Mouse (Mus musculus): ENCODE results near the gene Spock1.
"Not testable (repeated sequence)": the region's sequence is repeated elsewhere in the genome, so short reads cannot be mapped to it uniquely, and the experiment has no call there.

Spock1 gene

DNA sequence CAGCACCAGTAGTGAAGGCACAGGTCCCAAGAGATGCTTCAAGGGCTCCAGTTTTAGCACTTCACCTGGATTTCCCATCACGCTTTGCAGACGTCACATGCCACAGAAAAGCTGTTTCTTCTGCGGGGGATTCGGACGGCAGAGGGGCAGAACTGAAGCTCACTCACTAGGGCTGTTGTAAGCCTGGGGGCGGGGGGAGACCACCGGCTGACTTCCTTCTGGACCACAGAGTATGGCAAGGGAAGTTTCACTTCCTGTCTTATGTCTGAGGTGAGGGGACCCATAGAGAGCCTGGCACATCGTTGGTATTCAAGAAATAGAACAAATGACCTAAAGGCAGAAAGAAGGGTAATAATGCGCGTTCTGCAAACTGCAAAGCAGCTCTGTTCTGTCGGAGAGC lies 392.4 kb downstream of the Spock1 start:
- DNase-seq (ENCODE audit: extremely low read depth, low read depth), result no peak

DNA sequence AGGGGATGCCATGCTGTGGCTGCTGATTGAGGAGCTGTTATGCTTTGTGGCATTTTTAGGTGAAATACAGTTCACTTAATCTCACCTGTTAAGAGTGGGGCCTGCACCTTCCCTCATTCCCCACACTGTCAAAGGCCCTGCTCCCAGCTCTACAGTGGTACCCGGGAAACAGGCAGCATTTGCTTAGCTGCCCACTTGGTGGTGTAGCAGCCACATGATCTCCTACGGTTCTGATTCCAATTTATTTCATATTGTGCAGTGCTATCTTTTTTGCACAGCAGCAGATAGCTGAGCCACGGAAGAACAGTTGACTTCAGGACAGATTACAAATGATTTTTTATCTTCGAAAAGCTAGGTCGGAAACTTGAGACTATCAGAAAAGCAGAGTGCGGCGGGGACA lies 406.6 kb downstream of the Spock1 start:
- DNase-seq (ENCODE audit: extremely low read depth, low read depth), result no peak

GRCm38 (mm10) chr13:57496778-57497177 lies 411.4 kb downstream of the Spock1 start:
- no peak for DNase-seq (ENCODE audit: extremely low read depth, low read depth)

GRCm38 (mm10) chr13:57494838-57495237 lies 413.3 kb downstream of the Spock1 start:
- DNase-seq (ENCODE audit: extremely low read depth, low read depth), result no peak

DNA sequence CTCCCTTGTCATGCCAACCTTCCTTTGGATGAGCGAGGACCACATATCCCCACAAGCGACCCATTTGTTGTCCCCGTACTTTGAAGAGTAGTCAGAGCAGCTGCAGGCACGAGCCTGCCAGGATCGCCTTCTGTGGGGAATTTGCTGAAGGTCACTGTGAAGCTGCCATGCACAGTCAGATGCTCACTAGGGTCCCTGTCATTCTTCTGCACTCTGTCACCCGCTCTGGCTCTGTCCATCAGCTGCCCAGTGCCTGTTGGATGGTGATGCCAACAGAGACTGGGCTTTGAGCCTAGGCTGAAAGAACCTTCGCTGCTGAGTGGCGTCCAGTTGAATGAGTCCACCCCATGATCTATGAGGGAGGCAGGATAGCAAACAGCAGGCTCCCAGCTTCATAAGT lies 419.2 kb downstream of the Spock1 start:
- no peak for DNase-seq (ENCODE audit: extremely low read depth, low read depth)

DNA sequence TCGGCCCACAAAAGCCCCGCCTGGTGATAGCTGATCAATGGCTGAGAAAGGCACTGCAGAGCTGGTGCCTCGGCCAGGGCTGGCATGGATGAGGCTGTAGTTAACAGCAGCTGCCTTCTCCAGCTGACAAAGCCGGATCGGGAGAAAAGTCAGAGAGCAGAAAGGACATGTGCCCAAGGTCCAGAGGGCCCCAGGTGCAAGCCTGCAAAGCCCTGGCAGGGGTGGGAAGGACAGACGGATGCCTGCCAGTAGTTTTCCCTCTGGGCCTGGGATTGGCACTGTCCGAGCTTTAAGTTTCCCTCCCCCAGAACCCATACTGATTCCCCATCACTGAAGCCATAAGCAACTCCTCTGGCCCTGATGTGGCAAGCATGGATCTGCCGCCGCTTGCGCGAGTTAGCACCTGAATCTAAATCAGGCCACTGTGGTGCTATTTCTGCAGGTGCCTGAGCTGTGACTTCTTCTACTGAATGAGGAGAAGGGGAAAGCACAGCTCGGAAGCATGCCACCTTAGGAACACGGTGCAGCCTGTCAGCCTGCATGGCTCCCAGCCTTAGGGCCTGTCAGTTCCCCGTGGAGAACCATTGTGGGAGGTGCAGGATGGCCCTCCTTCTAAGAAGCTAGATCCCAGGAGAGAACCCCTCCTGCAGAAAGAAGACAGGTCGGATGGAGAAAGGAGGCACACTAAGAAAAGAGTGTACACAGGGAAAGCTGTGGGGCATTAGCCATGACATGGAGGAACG lies 423.5 kb downstream of the Spock1 start:
- DNase-seq (ENCODE audit: extremely low read depth, low read depth), result no peak

GRCm38 (mm10) chr13:57476700-57477099 lies 431.4 kb downstream of the Spock1 start:
- no peak for DNase-seq (ENCODE audit: extremely low read depth, low read depth)

DNA sequence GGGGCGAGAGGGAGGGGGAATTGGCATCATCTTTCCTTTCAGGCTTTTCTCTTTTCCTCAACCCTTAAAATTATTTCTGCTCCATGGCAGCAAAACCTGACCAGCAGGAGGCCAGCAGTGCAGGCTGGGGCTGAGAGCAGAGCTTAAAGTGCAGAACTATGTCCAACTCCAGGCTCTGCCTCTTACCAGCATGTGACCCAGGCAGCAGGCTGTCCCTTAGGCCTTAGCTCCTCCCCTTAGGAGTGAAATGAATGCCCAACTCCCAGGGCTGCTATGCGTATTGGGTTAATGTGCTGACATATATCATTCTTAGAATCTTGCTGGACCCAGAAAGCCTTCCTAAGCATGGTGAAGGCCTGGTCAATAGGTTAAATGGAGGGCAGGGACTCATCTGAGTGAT lies 434.1 kb downstream of the Spock1 start:
- no peak for DNase-seq (ENCODE audit: extremely low read depth, low read depth)

DNA sequence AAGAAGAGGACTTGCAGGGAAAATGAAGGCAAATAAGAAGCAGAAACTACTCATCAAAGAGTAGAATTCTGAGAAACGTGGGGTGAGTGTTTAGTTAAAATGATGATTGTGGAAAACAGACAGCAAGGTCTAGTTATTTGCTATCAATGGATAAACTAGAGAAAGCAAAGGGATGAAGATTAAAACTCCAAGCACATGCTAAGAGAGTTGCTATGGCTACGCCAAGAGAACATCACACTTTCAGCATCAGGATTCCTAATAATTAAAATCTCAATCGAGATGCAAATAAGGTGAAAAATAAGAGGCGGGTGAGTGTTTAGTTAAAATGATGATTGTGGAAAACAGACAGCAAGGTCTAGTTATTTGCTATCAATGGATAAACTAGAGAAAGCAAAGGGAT lies 437.2 kb downstream of the Spock1 start:
- DNase-seq (ENCODE audit: extremely low read depth, low read depth), result not testable (repeated sequence)

- DNase-seq (ENCODE audit: extremely low read depth, low read depth), result no peak
Measured at GRCm38 (mm10) chr13:57459978-57460377, 448.2 kb downstream of the Spock1 start.

- no peak for DNase-seq (ENCODE audit: extremely low read depth, low read depth)
Measured at GRCm38 (mm10) chr13:57450189-57450821, 457.8 kb downstream of the Spock1 start.

GRCm38 (mm10) chr13:57448906-57449305 lies 459.2 kb downstream of the Spock1 start:
- DNase-seq (ENCODE audit: extremely low read depth, low read depth), result no peak

- no peak for DNase-seq (ENCODE audit: extremely low read depth, low read depth)
Measured at GRCm38 (mm10) chr13:57444977-57445376, 463.2 kb downstream of the Spock1 start.

- no peak for DNase-seq (ENCODE audit: extremely low read depth, low read depth)
Measured at GRCm38 (mm10) chr13:57440111-57440510, 468.0 kb downstream of the Spock1 start.

GRCm38 (mm10) chr13:57435726-57436220 lies 472.4 kb downstream of the Spock1 start:
- no peak for DNase-seq (ENCODE audit: extremely low read depth, low read depth)

DNA sequence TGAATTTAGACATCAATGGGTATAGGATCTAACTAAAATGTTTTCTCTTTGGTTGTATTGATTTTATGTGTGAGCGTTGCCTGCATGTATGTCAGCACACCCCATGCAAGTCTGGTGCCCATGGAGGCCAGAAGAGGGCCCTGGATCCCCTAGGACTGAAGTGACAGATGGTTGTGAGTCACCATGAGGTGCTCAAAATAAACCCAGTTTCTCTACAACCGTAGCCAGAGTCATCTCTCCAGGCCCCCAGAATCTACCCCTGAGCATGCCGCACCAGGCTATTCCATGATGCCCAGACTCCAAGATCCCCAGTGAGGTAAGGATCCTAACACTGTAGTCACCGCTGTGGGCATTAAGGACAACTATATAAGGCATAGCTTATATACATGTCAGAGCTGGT lies 474.3 kb downstream of the Spock1 start:
- no peak for DNase-seq (ENCODE audit: extremely low read depth, low read depth)

GRCm38 (mm10) chr13:57431815-57432214 lies 476.3 kb downstream of the Spock1 start:
- no peak for DNase-seq (ENCODE audit: extremely low read depth, low read depth)

DNA sequence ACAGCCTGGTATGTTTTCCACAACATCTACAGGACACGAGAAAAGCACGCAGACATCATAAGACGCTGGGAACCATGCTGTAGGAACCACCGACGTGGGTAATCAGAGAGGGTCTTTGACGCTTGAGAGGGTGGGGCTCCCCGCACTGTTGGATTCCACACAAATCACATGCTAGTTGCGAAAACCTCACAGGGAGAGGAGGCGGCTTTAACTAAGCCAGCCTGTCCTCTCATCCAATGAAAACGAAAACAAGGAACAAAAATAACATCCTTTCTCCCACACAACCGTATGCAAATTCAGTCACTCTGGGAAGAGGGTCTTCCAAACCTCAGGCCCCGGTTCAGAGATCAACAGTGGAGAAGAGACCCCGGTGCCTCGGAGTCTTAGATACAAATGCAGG lies 479.3 kb downstream of the Spock1 start:
- DNase-seq (ENCODE audit: extremely low read depth, low read depth), result no peak

- DNase-seq (ENCODE audit: extremely low read depth, low read depth), result no peak
Measured at GRCm38 (mm10) chr13:57418781-57419180, 489.4 kb downstream of the Spock1 start.

DNA sequence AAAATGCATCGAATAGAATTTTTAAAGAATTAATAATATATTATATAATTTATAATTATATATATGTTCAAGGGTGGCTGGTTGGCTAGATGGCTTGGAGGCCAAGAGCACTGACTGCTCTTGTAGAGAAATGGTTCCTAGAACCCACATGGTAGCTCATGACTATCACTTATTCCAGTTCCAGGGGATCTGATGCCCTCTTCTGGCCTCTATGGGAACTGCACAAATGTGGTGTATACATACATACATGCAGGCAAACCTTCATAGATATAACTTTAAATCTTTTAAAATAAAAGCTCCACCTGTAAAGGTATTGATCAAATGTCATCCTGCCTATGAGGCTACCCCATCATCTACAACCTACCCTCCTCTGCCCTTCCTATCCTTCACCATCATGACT lies 493.4 kb downstream of the Spock1 start:
- no peak for DNase-seq (ENCODE audit: extremely low read depth, low read depth)

DNA sequence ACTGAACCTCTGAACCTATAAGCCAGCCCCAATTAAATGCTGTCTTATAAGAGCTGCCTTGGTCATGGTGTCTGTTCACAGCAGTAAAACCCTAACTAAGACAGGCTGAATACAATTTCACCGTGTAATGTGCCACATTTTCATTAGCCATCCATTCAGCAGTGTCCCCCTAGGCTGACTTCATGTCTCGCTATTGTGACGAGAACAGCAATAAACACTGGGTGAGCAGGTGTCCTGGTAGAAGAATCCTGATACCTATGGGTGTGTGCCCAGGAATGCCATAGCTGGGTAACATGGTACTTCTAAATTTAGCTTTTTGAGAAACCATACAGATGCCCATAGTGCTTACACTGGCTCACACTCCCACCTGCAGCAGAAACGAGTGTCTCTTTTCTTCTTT lies 500.5 kb downstream of the Spock1 start:
- DNase-seq (ENCODE audit: extremely low read depth, low read depth), result no peak

- DNase-seq (ENCODE audit: extremely low read depth, low read depth), result no peak
Measured at GRCm38 (mm10) chr13:57402386-57402785, 505.7 kb downstream of the Spock1 start.

GRCm38 (mm10) chr13:57372141-57372700 lies 535.9 kb downstream of the Spock1 start:
- no peak for DNase-seq (ENCODE audit: extremely low read depth, low read depth)

Measured in MEL-GATA-1-ER (cell line).